Mouse (Mus musculus) cerebellum, adult 9-11 months (tissue): ENCODE measurements around the gene Bsn.

Source experiments
- DNase-seq: peaks from one replicate; pipeline ENCODE4 v3.0.0; 2022

Gene Bsn

DNA sequence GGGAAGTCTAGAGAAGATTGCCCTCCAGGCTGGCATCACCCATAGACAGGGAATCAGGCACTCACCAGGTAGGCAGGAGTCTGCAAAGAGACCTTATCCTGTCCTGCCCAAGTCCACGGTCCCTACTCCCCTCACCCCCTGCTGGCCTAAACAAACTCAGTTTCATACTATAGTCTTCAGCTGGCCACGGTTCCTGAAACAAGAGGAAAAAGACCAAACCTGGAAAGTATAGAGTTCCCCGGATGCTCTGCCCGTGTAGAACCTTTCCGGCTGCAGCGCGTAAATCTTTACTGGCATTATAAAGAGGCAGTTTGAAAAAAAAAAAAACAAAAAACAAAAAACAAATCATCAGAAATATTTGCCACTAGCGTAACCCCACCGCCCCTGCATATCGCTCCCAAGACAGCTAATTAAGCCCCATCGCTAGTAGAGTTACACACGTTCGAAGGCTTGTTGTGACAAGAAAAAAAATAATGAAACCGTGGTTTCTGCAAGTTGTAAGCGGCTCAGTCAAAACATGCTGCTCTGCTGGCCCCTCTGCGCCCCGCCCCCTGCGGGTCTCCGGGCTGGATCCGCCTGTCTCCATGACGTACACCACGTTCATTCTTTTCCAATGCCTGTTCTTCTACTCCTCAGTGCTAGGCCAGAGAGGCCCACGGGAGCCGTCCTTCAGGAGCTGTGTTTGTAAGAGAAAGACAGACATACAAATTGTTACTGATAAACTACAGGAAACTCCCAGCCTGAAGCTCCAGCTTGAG is 6.9 kb upstream of the Bsn start:
- DNase-seq: peak; percentile 35

DNA sequence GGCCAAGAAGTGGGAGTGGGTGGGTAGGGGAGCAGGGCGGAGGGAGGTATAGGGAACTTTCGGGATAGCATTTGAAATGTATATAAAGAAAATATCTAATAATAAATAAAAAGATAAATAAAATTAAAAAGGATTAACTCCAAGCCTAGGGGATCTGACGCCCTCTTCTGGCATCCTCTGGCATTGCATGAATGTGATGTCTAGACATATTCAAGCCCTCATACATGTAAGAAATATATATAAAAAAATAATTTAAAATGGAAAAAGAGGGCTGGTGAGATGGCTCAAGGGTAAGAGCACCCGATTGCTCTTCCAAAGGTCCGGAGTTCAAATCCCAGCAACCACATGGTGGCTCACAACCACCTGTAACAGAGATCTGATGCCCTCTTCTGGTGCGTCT is 6.0 kb upstream of the Bsn start:
- DNase-seq: peak; percentile 35

DNA sequence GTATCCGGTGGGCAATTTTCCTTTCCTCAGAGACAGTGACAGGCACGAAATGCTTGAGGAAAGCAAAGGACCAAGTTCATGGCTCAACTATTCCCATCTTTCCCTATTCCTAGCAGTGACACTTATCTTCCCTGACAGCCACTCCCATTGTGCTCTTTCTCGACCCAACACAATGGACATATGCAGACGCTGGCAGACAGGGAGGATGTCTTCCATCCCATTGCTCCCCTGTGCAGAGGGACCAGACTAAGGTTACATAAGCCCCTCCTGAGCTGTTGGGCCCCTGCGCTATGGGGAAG is 747 bp downstream of the Bsn start:
- no peak for DNase-seq

GRCm38 (mm10) chr9:108189023-108189422 is 1.2 kb downstream of the Bsn start:
- peak; percentile 63 for DNase-seq

DNA sequence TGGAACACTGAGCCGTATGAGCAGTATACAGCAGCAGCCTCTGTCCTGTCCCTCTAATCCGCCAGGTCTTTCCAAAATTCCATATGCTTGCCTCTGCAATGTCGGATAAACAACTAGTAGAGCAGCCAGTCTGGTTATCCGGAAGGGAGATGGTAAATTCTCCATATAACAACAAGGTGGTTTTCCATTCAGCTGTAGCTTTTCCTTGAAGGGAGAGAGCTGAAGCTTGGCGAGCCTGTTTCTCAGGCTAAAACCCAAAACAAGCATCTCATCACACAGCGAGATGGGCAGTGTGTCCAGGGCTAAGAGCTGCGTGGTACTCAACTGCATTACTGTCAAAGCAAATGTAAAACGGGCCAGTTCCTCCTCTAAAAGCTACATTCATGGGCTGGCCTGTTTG is 1.7 kb downstream of the Bsn start:
- no peak for DNase-seq

DNA sequence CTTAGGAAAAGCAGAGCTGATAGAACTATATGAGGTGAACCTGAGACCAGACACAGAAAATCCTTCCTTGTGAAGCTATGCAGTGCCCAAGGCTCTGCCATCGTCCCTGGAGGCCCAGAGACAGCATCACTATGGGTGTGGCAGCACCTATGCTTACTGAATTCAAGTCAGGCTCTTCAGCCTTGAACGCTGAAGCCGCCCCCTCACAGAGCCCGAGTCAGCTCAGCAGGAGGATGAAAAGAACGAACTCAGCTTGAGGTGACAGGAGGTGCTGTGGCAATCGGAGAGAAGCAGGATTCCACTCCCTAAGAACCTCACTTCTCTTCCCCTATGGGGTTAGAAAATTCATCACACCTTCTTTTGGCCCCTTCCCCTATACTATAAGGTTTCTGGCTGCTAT is 2.6 kb downstream of the Bsn start:
- DNase-seq: no peak

DNA sequence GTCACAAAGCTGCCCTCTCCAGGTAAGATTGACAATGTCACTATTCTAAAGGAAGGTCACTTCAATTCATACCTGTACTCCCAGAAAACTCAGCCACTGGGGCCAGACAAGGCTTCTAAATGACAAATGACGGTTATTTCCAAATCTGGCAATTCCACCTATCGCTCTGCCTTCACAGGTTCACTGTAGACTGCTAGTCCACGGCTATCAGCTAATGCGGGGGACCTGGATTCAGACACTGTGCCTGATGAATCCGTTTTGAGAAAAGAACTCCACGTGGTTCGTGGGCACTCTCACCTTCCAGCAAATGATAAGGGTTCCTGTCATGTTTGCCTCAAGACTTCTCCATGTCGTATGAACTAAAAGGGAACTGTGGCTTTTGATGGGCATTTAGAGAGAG is 4.4 kb downstream of the Bsn start:
- no peak for DNase-seq

GRCm38 (mm10) chr9:108183531-108183994 is 6.6 kb downstream of the Bsn start:
- peak; percentile 73 for DNase-seq

GRCm38 (mm10) chr9:108182806-108183506 is 7.2 kb downstream of the Bsn start:
- DNase-seq: no peak

DNA sequence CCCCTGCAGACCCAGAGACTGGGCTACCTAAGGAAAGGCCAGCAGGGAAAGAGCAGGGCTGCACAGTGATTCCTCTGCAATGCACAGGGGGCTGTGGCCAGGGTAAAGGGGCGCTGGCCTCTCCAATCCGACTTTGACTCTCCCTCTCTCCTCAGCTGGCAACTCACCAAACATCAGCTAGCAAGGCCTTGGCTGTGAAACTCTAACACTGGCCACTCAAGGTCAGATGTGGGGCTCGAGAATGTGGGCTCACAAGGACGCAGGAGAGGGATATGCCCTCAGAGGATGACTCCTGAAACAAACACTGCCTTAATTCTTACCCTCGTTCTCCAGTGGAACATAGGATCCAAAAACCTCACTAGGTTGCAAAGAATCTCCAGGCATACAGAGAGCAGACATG is 11.8 kb downstream of the Bsn start:
- DNase-seq: no peak

- peak; percentile 58 for DNase-seq
Observed at GRCm38 (mm10) chr9:108175116-108175838, 14.9 kb downstream of the Bsn start.

GRCm38 (mm10) chr9:108172777-108173350 is 17.3 kb downstream of the Bsn start:
- DNase-seq: no peak

GRCm38 (mm10) chr9:108169751-108170150 is 20.4 kb downstream of the Bsn start:
- no peak for DNase-seq

DNA sequence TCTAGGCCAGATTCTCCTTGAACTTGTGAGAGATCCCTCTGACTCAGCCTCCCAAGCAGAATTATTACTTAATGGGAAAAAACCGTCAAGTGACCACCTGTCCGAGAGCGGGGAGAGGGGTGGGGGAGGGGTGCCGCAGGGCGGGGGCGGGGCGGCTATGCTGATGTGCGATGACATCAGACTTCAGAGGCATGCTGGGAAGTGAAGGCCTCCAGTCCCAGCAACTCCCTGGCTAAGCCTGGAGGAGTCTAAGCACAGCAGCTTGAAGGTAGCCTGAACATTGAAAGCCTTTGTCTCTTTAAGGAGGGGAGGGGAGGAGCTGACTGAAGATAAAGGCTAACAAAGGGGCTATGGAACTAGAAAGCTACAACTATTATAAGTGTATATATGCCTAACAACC is 25.0 kb downstream of the Bsn start:
- no peak for DNase-seq

DNA sequence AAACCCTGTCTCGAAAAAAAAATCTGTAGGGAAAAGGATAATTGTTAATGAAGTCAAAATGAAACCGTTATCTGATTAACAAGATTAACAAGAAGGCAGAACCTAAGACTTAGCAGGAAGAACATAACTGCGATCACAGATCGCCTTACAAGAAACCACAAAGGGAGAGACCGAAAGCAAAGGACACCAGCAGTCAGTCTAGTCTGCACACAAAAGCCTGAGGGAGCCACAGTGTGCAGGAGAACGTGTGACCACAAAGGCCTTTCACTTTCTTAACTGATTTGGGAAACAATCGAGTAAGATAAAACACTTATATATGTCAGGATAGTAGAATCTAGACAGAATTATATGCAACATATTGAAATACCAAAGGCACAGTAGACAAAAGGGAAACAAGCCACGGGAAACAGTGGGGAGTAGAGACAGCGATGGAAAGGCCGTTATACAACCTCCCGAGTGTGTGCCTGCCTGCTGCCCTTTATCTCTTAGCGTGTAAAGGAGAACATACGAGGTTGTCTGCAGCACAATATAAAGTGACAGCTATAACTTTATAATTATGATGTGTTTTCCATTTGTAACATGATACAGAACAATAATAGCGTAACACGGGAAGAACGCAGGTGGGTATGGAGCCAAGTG is 26.4 kb downstream of the Bsn start:
- DNase-seq: peak; percentile 44

DNA sequence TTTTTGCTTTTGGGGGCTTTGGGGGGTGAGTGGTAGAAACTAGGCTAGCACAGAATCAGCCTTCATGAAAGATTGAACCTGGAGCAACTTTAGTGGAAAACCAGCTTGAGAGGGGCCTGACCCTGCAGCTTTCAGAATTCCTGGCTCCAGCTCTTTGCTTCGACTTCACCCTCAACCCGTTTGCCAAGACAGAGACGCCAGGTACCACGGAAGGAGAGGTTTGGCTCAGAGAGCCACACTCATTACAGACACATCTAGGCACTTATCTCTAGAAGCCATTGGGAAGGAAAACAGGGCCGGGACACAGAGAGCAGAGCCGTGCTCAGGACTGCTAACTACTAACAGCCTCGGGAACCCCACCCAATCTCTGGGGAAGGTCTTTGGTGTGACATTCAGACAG is 32.3 kb downstream of the Bsn start:
- peak; percentile 79 for DNase-seq

- peak; percentile 77 for DNase-seq
Observed at GRCm38 (mm10) chr9:108157451-108157850, 32.7 kb downstream of the Bsn start.

GRCm38 (mm10) chr9:108156786-108157185 is 33.4 kb downstream of the Bsn start:
- peak; percentile 85 for DNase-seq

GRCm38 (mm10) chr9:108154814-108155213 is 35.4 kb downstream of the Bsn start:
- DNase-seq: peak; percentile 44

DNA sequence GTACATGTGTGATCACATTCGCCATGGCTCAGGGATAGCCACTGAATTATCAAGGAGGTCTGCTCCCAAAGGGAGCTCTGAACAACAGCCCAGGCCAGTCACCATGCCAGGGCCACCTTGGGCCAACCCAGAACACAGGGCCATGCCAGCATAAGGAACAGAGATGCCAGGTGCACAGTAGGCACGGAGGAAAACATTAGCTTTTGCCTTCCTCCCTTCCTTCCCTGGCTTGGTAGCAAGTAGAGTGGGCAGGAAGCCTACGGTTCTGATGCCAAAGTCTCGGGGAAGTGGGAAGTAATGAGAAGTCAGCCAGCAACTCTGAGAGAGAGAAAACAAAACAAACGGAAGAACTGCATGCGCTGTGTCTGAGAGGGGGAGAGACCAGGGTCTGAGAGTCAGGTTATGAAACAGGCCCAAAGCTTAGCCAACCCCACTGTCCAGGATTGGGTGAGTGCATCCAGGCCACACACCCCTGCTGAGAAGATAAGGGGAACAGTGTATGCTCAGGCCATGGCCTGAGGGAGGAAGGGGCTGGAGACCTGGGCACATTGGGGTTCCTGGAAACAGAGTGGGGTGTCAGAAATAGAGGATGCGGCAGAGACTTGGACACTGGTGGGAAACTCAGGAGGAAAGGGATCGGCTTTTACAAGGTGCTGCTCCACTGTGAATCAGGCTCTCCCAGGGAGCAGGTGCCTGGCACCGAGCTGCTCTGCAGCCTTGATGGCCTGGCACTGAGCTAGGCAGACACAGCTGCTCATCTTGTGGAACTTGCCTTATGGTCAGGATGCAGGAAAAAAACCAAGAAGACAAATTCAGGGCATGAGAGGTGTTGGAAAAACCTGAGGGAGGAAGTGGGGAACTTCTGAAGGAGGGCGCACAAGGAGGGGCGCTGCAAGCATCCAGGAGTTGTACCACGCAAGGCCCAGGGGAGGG is 36.4 kb downstream of the Bsn start:
- peak; percentile 98 for DNase-seq

- no peak for DNase-seq
Observed at GRCm38 (mm10) chr9:108150486-108150885, 39.7 kb downstream of the Bsn start.

DNA sequence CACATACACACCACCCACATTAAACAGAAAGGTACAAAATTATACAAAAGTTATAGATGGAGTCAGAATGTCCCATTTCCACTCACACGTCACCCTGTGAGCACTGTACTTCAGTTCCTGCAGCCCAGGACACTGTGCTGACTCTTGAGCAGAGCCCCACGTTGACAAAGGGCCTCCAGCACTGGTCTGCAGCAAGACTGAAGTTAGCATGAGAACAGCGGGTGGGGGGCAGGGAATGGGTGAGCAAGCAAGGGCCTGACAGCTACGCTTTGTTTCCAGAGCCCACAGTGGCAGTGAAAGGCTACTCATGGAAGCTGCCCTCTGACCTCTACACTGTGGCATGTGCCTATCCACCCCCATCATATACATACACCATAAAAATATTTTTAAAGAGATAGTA is 40.4 kb downstream of the Bsn start:
- no peak for DNase-seq
